Mouse (Mus musculus) adrenal gland, postnatal 36 days (tissue): ENCODE measurements at regions not wholly inside any gene's neighbourhood (a gene's known extent, or its start where the extent isn't known, plus 50 kb on each side); places are given as distances from the start of the nearest gene placed in this dataset.

Source experiments
- DNase-seq, 2 experiments: peaks; one replicate each; pipeline ENCODE4 v3.0.0; 2021; ENCODE audit warnings: mixed read lengths in 1 of 2

GRCm38 (mm10) chr16:55663946-55664345 lies 174.8 kb downstream of the Nfkbiz start:
- peak in 1 of 2 experiments; percentile 2 for DNase-seq

- no peak for DNase-seq
Observed at GRCm38 (mm10) chr16:55636667-55637450, 201.8 kb downstream of the Nfkbiz start.

GRCm38 (mm10) chr16:55636224-55636623 lies 202.5 kb downstream of the Nfkbiz start:
- DNase-seq, result no peak

GRCm38 (mm10) chr16:55634691-55635090 lies 204.0 kb downstream of the Nfkbiz start:
- no peak for DNase-seq

- no peak for DNase-seq
Observed at GRCm38 (mm10) chr16:55632220-55632619, 206.5 kb downstream of the Nfkbiz start.

- no peak for DNase-seq
Observed at GRCm38 (mm10) chr16:55631637-55632036, 207.1 kb downstream of the Nfkbiz start.

- DNase-seq, result no peak
Observed at GRCm38 (mm10) chr16:55631048-55631447, 207.7 kb downstream of the Nfkbiz start.

- no peak for DNase-seq
Observed at GRCm38 (mm10) chr16:55627531-55627930, 211.2 kb downstream of the Nfkbiz start.

GRCm38 (mm10) chr16:55623422-55623821 lies 215.3 kb downstream of the Nfkbiz start:
- DNase-seq, result no peak

GRCm38 (mm10) chr16:55619731-55620130 lies 219.0 kb downstream of the Nfkbiz start:
- DNase-seq, result no peak

GRCm38 (mm10) chr16:55617958-55618357 lies 220.7 kb downstream of the Nfkbiz start:
- no peak for DNase-seq

GRCm38 (mm10) chr16:55617506-55617905 lies 221.2 kb downstream of the Nfkbiz start:
- DNase-seq, result no peak

- DNase-seq, result no peak
Observed at GRCm38 (mm10) chr16:55616408-55617120, 222.1 kb downstream of the Nfkbiz start.

GRCm38 (mm10) chr16:55612873-55613272 lies 225.8 kb downstream of the Nfkbiz start:
- peak; percentile 33 to 39 for DNase-seq

- peak; percentile 8 to 42 for DNase-seq
Observed at GRCm38 (mm10) chr16:55612001-55612400, 226.7 kb downstream of the Nfkbiz start.

GRCm38 (mm10) chr16:55611172-55611571 lies 227.5 kb downstream of the Nfkbiz start:
- no peak for DNase-seq

- peak; percentile 35 to 37 for DNase-seq
Observed at GRCm38 (mm10) chr16:55608361-55608760, 230.3 kb downstream of the Nfkbiz start.

GRCm38 (mm10) chr16:55606447-55607239 lies 232.1 kb downstream of the Nfkbiz start:
- DNase-seq, result no peak

GRCm38 (mm10) chr16:55603611-55604010 lies 235.1 kb downstream of the Nfkbiz start:
- no peak for DNase-seq

- DNase-seq, result no peak
Observed at GRCm38 (mm10) chr16:55589382-55589956, 249.2 kb downstream of the Nfkbiz start.

GRCm38 (mm10) chr16:55587138-55587537 lies 251.6 kb downstream of the Nfkbiz start:
- DNase-seq, result no peak

- DNase-seq, result no peak
Observed at GRCm38 (mm10) chr16:55582906-55583305, 255.8 kb downstream of the Nfkbiz start.
